Mouse (Mus musculus) kidney, postnatal 0 days (tissue): ENCODE data around the gene Lgi4. TPM values are rescaled to one million over a fixed set of nuclear protein-coding genes. Genes with fewer than 3 reads are reported as not detected.
A peak's percentile ranks its signal among the peaks of the same experiment; 100 is the strongest.

Experiments used
- ATAC-seq: fragments of 200-750 bp; cut with Nextera tagmentation; replicated peaks from 2 replicates; pipeline ENCODE4 v1.8.0; 2017; ENCODE audit warnings: low read depth, moderate number of reproducible peaks, moderate TSS enrichment, moderate library complexity; ENCODE audit not compliant: low FRiP score
- DNase-seq: peaks from one replicate; pipeline ENCODE4 v3.0.0-alpha.2; 2016; ENCODE audit warnings: low spot score
- H3K27ac ChIP-seq: fragments of 300-500 bp; sonication (generic); 2 replicates; pipeline ENCODE4 v1.5.1; 2014; ENCODE audit warnings: mild to moderate bottlenecking
- H3K27me3 ChIP-seq: fragments of 300-500 bp; sonication (generic); 2 replicates; pipeline ENCODE4 v1.6.1; 2014; ENCODE audit warnings: low read length, mixed read lengths; ENCODE audit not compliant: insufficient read depth
- H3K36me3 ChIP-seq: fragments of 300-500 bp; sonication (generic); 2 replicates; pipeline ENCODE4 v1.6.1; 2014; ENCODE audit warnings: low read length, mixed read lengths; ENCODE audit not compliant: insufficient read depth
- H3K4me1 ChIP-seq: fragments of 300-500 bp; sonication (generic); replicated peaks from 2 replicates; pipeline ENCODE4 v1.6.1; 2014; ENCODE audit warnings: antibody characterized with exemption, low read length, mixed read lengths; ENCODE audit not compliant: insufficient read depth
- H3K4me2 ChIP-seq: fragments of 300-500 bp; sonication (generic); 2 replicates; pipeline ENCODE4 v1.6.1; 2014; ENCODE audit warnings: mild to moderate bottlenecking, low read length, moderate library complexity, mixed read lengths
- H3K4me3 ChIP-seq: fragments of 300-500 bp; sonication (generic); replicated peaks from 2 replicates; pipeline ENCODE4 v1.5.1; 2014; ENCODE audit warnings: low read depth, low read length
- H3K9ac ChIP-seq: fragments of 300-500 bp; sonication (generic); 2 replicates; pipeline ENCODE4 v1.6.1; 2014; ENCODE audit warnings: low read depth, low read length
- H3K9me3 ChIP-seq: fragments of 300-500 bp; sonication (generic); replicated peaks from 2 replicates; pipeline ENCODE4 v1.6.1; 2016; ENCODE audit warnings: low read length, inconsistent platforms, mixed read lengths
- CTCF ChIP-seq: IDR thresholded peaks from 2 replicates; pipeline ENCODE4 v1.5.1; 2016; ENCODE audit warnings: antibody characterized with exemption, low read depth, mild to moderate bottlenecking, moderate library complexity
- WGBS: fragments of 180-500 bp; shearing (Covaris S2); extraction: QIAGEN DNeasy Blood & Tissue Kit; methylation state at CpG from one replicate; pipeline ENCODE4 v1.1.7; 2014; 5-methylcytosine and 5-hydroxymethylcytosine counted together
- polyA plus RNA-seq: library from polyadenylated mRNA; unstranded; fragments of >200 nt; fragmentation: Nextera tagmentation; extraction: Ambion mirVana; gene quantifications from 2 replicates; pipeline ENCODE4 v1.2.1, GENCODE M21; 2015

The Lgi4 gene
- polyA plus RNA-seq, 1 experiment from 2014 or later: 0.24 TPM

- no peak overlapping the region for H3K4me2 ChIP-seq
- H3K4me3 ChIP-seq: no peak overlapping the region
- no peak for TF ChIP-seq CTCF
- no peaks in the 10 kb centered on the region for H3K4me1 ChIP-seq
- no peak overlapping the region for H3K27ac ChIP-seq
- H3K27me3 ChIP-seq: no peaks in the 10 kb centered on the region
- ATAC-seq (no peak), DNase-seq (no peak)
- no peak overlapping the region for H3K9ac ChIP-seq
- no peaks in the 10 kb centered on the region for H3K9me3 ChIP-seq
- 77% methylated on average over 14 of the region's 14 CpGs for WGBS
- no peaks in the 10 kb centered on the region for H3K36me3 ChIP-seq
Observed at GRCm38 (mm10) chr7:31100786-31101185, 41.6 kb downstream of the Lgi4 start.

- TF ChIP-seq CTCF: peak; percentile 70
- H3K4me1 ChIP-seq: no peaks in the 10 kb centered on the region
- WGBS: 37% methylated on average over 15 of the region's 15 CpGs
- no peak overlapping the region for H3K27ac ChIP-seq
- ATAC-seq (no peak), DNase-seq (no peak)
- H3K27me3 ChIP-seq: no peaks in the 10 kb centered on the region
- no peak overlapping the region for H3K9ac ChIP-seq
- H3K4me2 ChIP-seq: no peak overlapping the region
- no peaks in the 10 kb centered on the region for H3K9me3 ChIP-seq
- no peak overlapping the region for H3K4me3 ChIP-seq
- H3K36me3 ChIP-seq: no peaks in the 10 kb centered on the region
Observed at GRCm38 (mm10) chr7:31105061-31105768, 46.1 kb downstream of the Lgi4 start.

DNA sequence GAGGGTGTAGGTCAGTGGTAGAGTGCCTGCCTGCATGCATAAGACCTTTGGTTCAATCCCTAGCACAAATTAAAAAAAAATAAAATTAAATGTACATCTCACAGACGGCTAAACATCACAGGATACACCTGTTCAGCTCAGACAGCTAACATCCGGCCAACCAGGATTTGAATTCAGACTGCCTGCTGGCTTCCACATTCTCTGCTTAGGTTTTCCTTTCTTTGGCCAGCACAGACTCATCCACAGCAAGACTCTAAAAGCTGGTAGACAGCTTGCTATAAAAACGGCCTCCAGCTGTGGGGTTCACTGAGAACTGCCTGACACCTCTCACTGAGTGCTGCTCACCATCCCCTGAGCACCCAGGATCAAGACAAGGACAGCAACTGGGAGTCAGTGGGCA is 47.0 kb downstream of the Lgi4 start:
- WGBS: 39% methylated on average over 3 of the region's 3 CpGs
- Histone ChIP-seq H3K4me3 (no peak overlapping the region), H3K27ac (no peak overlapping the region), H3K4me1 (no peaks in the 10 kb centered on the region), H3K27me3 (no peaks in the 10 kb centered on the region), H3K9me3 (no peaks in the 10 kb centered on the region), H3K36me3 (no peaks in the 10 kb centered on the region), H3K9ac (no peak overlapping the region), H3K4me2 (no peak overlapping the region)
- DNase-seq (no peak), ATAC-seq (no peak)
- no peak for TF ChIP-seq CTCF

GRCm38 (mm10) chr7:31107781-31108180 is 48.6 kb downstream of the Lgi4 start:
- 80% methylated on average over 11 of the region's 11 CpGs for WGBS
- DNase-seq (no peak), ATAC-seq (no peak)
- Histone ChIP-seq H3K36me3 (no peaks in the 10 kb centered on the region), H3K4me3 (no peak overlapping the region), H3K9ac (no peak overlapping the region), H3K9me3 (no peaks in the 10 kb centered on the region), H3K27me3 (no peaks in the 10 kb centered on the region), H3K27ac (no peak overlapping the region), H3K4me1 (peaks cover 4% of the 10 kb centered on the region; the same call in 1 of the 2 replicates), H3K4me2 (no peak overlapping the region)
- no peak for TF ChIP-seq CTCF

DNA sequence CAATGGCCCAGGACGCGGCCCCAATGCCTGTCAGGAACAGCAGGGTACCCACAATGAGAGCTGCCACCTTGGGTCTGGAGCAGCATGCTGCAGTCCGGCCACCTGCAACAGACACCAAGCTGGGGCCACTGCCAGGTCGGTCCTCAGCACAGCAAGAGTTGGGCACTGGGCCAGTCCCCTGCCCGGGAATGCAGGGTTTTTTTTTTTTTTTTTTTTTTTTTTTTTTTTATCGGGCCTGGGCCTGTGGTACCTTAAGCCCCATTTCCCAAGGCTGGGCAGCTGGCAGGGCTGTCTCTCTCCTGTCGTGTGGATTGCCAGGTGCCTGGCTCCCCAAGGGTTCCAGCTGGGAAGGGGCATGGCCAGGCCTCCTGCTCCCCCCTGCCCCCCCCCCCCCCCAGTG is 49.9 kb downstream of the Lgi4 start:
- no peak overlapping the region for H3K27ac ChIP-seq
- no peaks in the 10 kb centered on the region for H3K36me3 ChIP-seq
- peaks cover 4% of the 10 kb centered on the region; the same call in 1 of the 2 replicates for H3K4me1 ChIP-seq
- H3K9ac ChIP-seq: no peak overlapping the region
- no peaks in the 10 kb centered on the region for H3K9me3 ChIP-seq
- H3K27me3 ChIP-seq: no peaks in the 10 kb centered on the region
- no peak for ATAC-seq
- H3K4me3 ChIP-seq: no peak overlapping the region
- TF ChIP-seq CTCF: no peak
- H3K4me2 ChIP-seq: no peak overlapping the region
- WGBS: 39% methylated on average over 5 of the region's 7 CpGs
- DNase-seq: no peak

DNA sequence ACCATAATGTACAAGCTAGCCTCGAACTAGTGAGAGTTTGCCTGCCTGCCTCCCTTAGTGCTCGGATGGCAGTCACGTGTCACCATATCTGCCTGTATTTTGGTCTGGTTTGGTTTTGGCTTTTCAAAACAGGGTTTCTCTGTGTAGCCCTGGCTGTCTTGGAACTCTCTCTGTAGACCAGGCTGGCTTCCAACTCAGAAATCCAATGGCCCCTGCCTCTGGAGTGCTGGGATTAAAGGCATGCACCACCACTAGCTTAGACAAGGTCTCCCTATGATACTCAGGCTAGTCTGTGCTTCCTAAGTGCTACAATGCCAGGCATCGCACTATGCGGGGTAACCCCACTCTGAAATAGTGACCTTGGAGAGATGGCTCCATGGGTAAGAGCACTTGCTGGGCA is 50.7 kb downstream of the Lgi4 start:
- DNase-seq (no peak), ATAC-seq (no peak)
- 89% methylated on average over 5 of the region's 5 CpGs for WGBS
- Histone ChIP-seq H3K9me3 (no peaks in the 10 kb centered on the region), H3K36me3 (no peaks in the 10 kb centered on the region), H3K4me1 (peaks cover 6% of the 10 kb centered on the region; the same call in 1 of the 2 replicates), H3K9ac (no peak overlapping the region), H3K27ac (no peak overlapping the region), H3K27me3 (no peaks in the 10 kb centered on the region), H3K4me2 (no peak overlapping the region), H3K4me3 (no peak overlapping the region)
- TF ChIP-seq CTCF: no peak
